Mouse (Mus musculus) layer of hippocampus, adult 8-10 months (tissue): ENCODE results near the gene 1700001P01Rik. TPM values are rescaled to one million over a fixed set of nuclear protein-coding genes. Genes with fewer than 3 reads are reported as not detected.

Experiments
- DNase-seq, 2 experiments: peaks; one replicate each; pipeline ENCODE4 v3.0.0; 2022; ENCODE audit warnings: low spot score in 2 of 2
- total RNA-seq, 4 experiments: library from RNA; stranded (reverse); gene quantifications; 2 replicates each; pipeline ENCODE4 v1.2.4; 2022

The 1700001P01Rik gene
- 1 to 10 TPM in 1 of 4 experiments, under 1 TPM in 2, not detected in 1; 0.93 to 1.4 (median 0.98) TPM for total RNA-seq

- DNase-seq: no peak
Measured at GRCm38 (mm10) chr11:97775808-97776496, at the start of gene 1700001P01Rik. TSS of gene 1700001P01Rik (minus strand) at chr11:97775918.

- DNase-seq: no peak
Measured at GRCm38 (mm10) chr11:97825295-97825694, 49.6 kb upstream of the 1700001P01Rik start.

- no peak for DNase-seq
Measured at GRCm38 (mm10) chr11:97824895-97825294, 49.2 kb upstream of the 1700001P01Rik start.

GRCm38 (mm10) chr11:97824168-97824567, 48.5 kb upstream of the 1700001P01Rik start:
- no peak for DNase-seq

GRCm38 (mm10) chr11:97822840-97823603, 47.3 kb upstream of the 1700001P01Rik start:
- no peak for DNase-seq

GRCm38 (mm10) chr11:97821401-97822064, 45.8 kb upstream of the 1700001P01Rik start:
- no peak for DNase-seq

- DNase-seq: no peak
Measured at GRCm38 (mm10) chr11:97820840-97821239, 45.1 kb upstream of the 1700001P01Rik start.

- no peak for DNase-seq
Measured at GRCm38 (mm10) chr11:97819923-97820322, 44.2 kb upstream of the 1700001P01Rik start.

GRCm38 (mm10) chr11:97819102-97819501, 43.4 kb upstream of the 1700001P01Rik start:
- DNase-seq: no peak

GRCm38 (mm10) chr11:97818571-97818970, 42.9 kb upstream of the 1700001P01Rik start:
- no peak for DNase-seq

- no peak for DNase-seq
Measured at GRCm38 (mm10) chr11:97818003-97818402, 42.3 kb upstream of the 1700001P01Rik start.

GRCm38 (mm10) chr11:97817379-97817778, 41.7 kb upstream of the 1700001P01Rik start:
- DNase-seq: no peak

- DNase-seq: no peak
Measured at GRCm38 (mm10) chr11:97816916-97817315, 41.2 kb upstream of the 1700001P01Rik start.

GRCm38 (mm10) chr11:97816176-97816575, 40.5 kb upstream of the 1700001P01Rik start:
- no peak for DNase-seq

GRCm38 (mm10) chr11:97815736-97816135, 40.0 kb upstream of the 1700001P01Rik start:
- DNase-seq: no peak

- DNase-seq: no peak
Measured at GRCm38 (mm10) chr11:97813746-97814515, 38.2 kb upstream of the 1700001P01Rik start.

- DNase-seq: no peak
Measured at GRCm38 (mm10) chr11:97813085-97813484, 37.4 kb upstream of the 1700001P01Rik start.

- DNase-seq: no peak
Measured at GRCm38 (mm10) chr11:97812491-97812921, 36.8 kb upstream of the 1700001P01Rik start.

- DNase-seq: no peak
Measured at GRCm38 (mm10) chr11:97811569-97812362, 36.0 kb upstream of the 1700001P01Rik start.

GRCm38 (mm10) chr11:97810970-97811369, 35.3 kb upstream of the 1700001P01Rik start:
- no peak for DNase-seq
